Mouse (Mus musculus) kidney, postnatal 4 days (tissue): ENCODE results near the gene Yif1a.

Experiments
- DNase-seq, 2 experiments: peaks; one replicate each; pipeline ENCODE4 v3.0.0; 2021; ENCODE audit warnings: mixed read lengths in 2 of 2

The Yif1a gene

DNA sequence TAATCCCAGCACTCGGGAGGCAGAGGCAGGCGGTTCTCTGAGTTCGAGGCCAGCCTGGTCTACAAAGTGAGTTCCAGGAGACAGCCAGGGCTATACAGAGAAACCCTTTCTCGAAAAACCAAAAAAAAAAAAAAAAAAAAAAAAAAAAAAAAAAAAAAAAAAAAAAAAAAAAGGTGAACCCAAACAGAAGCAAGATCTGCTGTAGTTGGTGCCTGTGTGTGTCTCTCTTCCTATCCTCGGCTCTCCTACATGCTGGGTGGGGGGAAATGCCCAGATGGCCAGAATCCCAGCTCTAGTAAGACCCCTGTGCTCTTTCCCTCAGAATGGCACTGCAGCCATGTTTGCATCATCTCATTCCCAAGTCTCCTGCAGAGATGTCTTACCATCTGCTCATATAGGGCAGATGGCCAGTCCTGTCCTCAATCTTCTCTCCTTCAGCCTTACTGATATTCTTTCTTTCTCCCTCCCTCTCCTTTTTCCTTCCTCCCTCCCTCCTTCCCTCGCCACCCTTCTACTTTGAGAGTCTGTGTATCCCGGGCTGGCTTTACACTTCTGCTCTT, 35.8 kb downstream of the Yif1a start:
- no peak for DNase-seq

DNA sequence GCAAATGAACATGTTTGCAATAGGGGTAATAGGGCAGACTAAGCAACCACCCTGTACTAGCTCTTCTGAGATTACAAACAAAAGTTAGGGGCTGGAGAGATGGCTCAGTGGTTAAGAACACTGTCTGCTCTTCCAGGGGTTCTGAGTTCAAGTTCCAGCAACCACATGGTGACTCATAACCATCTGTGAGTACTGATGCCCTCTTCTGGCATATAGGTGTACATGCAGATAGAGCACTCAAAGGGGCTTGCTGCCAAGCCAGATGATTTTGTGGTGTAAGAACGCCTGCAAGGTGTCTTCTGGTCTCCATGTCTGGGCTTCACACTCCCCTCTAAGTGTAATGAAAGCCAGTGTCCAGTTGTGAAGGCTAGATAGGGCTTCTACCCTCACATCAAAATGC, 41.4 kb downstream of the Yif1a start:
- DNase-seq, result no peak

- DNase-seq, result no peak
Observed at GRCm38 (mm10) chr19:5131237-5131636, 42.9 kb downstream of the Yif1a start.

DNA sequence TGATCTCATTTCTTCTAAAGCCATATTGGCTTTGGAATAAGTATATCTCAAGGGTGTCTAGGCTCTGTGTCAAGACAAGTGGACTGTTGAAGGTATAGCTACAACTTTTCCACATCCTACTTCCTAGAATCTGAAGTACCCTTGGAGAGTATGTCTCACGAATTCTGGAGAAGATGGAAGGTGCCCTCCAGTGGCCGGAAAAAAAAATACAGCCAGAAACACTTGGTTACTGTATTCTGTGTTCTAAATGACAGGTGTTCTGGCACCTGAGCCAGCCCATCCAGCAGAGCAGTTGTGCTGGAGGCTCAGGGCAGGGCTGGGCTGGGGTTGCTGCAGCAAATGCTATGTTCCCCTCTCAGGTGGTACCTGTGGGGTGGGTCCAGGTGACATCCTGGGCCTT, 51.3 kb downstream of the Yif1a start:
- peak; percentile 75 to 80 for DNase-seq
